Mouse (Mus musculus) ovary, postnatal 10 days (tissue): ENCODE measurements around the gene Rpl11.
"Not testable (repeated sequence)": the region's sequence is repeated elsewhere in the genome, so short reads cannot be mapped to it uniquely, and the experiment has no call there.

ENCODE experiments used
- DNase-seq: peaks from one replicate; pipeline ENCODE4 v3.0.0; 2022; ENCODE audit warnings: low spot score

Rpl11 gene

DNA sequence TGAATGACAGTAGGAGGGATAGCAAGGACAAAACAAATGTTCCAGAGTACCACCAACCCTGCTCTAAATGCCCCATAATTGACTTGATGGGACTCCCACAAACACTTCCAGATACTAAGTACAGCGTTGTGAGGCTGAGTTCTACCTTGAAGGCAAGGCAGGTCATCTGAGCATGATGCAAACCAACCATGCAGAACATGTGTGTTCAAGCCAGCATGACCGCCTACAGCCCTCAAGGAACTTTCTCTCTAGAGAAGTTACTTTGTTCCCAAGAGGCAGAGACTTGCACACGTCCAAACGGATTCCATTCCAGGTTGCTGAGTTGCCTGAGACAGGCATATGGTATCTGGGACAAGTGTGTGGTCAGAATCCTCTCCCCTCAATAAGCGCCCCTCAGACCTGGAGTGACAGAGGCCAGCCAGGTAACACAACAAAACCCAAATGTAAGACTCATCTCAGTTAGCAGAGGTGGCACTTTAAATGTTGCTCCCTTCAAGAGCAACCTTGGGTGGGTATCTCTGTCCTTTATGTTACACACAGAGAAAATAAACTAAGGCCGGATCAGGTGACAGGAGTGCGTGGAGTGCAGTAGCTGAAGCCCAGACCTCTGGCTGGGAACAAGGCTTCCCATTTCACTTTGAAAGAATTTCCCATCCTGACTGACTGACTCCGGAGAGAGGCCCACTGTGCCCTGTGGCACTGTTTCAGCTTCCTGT lies 25.7 kb downstream of the Rpl11 start:
- no peak for DNase-seq

DNA sequence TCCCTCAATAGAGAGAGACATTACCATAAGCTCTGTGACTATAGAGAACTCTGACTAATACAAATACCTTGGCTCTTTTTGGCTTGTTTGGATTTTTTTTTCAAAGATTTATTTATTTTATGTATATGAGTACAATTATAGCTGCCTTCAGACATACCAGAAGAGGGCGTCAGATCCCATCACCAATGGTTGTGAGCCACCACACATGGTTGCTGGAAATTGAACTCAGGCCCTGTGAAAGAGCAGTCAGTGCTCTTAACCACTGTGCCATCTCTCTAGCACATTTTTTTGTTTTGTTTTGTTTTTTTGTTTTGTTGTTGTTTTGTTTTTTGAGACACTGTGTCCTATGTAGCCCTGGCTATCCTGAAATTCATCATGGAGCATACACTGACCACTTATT lies 27.9 kb downstream of the Rpl11 start:
- no peak for DNase-seq

DNA sequence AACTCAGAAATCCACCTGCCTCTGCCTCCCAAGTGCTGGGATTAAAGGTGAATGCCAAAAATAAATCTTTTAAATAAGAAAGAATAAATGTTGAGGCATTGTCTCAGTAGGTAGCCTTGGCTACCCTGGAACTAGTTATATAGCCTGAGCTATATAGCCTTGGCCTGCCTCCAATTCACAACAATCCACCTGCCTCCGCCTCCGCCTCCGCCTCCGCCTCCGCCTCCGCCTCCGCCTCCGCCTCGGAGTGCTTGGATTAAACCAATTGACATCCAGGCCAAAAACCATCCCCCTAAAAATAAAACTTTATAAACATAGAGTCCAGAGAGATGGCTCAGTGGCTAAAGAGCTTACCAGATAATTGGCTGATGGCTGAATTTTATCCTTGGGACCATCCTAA lies 30.3 kb downstream of the Rpl11 start:
- no peak for DNase-seq

DNA sequence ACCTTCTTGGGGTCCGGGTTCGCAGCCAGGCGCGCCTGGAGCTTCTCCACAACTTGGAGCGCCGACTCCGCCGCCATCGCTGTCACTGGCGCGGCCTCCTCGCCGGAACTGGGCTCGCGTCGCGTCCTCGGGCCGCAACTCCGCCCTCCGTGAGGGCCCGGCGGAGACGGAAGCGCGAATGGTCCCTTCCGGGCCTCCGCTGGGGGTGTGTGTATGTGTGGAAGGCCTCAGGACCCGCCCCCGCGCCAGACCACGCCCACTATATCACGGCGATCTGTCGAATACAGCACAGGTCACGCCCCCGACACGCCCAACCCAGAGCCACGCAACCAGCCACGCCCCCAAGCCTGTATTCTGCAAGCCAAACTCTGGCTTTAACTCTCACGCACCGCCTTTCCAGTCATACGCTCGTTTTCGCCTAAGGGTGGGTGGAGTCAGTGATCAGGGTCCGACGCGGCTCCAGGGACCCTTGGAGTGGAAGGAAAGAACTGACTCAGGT lies 31.6 kb downstream of the Rpl11 start, which contains the start of gene Eloa:
Eloa (minus strand) TSS at position 215 of the 499 bp plus-strand sequence.
- peak; percentile 92 for DNase-seq

DNA sequence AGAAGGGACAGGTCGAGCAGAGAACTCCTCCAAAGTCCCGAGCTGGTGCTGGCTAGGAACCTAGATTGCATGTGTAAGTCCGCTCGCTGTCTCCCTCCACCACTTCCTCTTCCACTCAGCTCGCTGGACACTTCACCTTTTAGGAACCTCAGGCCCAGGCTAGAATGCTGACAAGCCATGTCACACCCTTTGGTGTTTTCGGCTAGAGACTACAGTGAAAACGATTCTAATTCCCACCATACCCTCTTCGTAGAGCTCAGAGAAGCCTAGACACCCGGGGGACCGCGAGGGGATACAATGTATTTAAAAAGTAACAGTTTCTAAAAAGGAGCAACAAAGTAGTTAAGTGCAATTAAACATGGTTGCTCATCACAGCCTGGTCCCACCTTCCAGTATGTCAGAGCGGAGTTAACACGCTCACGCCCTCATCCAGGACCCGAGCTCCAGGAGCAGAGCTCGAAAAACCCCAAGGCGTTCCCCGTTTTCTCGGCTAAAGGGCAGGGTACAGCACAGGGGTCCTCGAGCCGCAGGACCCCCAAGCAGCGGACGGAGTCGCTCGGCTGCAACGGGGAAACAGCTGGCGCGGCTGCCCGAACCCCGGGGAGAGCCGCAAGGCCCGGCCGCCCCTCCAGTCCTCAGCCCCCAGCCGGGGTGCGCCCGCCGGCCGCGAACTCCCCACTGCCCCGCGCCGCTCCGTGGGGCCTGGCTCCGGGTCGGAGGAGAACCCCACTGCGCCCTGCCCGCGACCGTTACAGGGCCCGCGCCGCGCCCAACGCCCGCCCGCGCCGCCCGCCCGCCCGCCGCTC lies 32.3 kb downstream of the Rpl11 start:
- DNase-seq = no peak

DNA sequence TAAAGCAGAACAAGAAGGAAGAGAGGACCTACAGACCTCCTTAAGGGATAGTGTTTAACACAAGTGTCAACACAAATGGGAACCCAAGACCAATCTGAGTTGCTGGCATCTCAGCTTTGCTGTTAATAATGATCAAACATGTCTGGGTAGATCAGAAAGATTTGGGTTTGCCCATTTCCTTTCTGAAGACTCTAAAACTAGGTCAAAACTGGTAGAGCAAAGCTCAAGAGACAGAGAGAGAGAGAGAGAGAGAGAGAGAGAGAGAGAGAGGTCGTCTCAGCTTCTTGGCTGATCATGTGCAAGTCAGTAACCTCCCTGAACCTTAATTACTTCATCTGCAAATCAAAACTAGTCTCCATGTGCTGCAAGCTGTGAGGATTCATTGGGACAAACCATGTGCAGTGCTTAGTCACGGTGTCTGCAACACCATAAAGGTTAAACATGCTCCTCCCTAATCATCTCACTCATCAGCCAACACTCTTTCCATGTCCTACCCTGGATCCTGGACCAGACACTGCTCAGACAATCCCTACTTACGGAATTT lies 37.1 kb downstream of the Rpl11 start:
- no peak for DNase-seq

DNA sequence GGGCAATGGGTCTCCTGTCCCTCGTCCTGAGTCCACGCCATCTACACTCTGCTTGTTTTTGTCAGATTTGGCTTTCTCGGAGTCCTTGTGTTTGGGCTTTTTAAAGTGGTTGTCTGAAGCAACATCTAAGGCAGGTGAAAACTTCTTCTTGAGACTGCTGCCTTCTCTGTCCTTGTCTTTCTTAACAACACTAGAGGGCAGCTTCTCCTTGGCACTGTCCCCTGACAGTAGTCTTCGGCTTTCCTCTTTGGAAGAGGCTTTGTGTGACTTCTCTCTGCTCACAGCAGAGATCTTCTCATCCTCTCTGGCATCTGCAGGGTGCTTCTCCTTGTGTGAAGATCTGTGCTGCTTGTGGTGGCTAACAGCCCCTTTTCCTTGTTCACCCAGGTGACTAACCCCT lies 42.6 kb downstream of the Rpl11 start:
- no peak for DNase-seq

DNA sequence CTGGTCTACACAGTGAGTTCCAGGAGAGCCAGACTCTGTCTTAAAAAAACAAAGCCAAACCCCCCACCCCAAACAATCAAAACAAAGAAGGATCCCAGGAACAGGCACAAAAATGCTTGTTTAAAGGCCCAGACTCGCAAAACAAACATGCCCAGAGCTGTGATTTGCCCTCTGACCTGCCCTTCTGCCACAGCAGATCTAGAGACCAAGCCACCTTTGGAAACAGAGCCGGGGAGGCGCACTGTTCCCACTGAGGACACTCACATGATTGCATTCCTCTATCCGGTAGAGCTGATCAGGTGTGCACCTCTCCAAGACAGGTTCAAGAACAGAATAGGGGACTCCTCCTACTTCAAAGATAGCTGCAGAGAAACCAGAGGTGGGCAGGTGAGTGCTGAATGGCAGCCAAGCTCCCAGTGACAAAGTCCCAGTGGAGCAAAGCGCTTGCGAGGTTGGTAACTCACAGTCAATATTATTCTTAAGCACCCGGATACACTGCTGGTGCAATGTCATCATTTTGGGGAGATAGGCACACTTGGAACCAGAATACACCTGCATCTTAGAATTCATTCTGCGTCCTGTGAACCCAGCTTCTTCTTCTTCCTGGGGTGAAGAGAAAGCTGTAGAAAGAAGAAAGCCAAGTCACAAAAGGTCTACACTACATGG lies 44.3 kb downstream of the Rpl11 start:
- DNase-seq = no peak

DNA sequence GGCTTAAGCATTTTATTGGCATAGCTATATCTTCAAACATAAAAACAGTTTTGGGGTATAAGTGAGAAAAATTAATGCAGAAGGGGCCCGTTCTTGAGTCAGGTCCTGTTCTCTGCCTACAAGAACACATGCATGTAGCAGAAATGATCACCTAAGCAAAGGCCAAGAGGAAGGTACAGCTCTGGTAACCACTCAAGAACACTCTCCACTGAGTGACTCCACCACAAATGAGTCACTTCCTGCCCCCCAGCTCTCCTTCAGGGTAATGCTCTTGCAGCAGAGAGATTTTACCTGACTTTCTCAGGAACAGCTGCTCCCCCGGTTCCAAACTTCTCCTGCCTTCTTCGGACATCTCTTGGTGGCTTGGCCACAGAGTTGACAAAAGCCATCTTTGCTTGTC lies 46.4 kb downstream of the Rpl11 start:
- no peak for DNase-seq

DNA sequence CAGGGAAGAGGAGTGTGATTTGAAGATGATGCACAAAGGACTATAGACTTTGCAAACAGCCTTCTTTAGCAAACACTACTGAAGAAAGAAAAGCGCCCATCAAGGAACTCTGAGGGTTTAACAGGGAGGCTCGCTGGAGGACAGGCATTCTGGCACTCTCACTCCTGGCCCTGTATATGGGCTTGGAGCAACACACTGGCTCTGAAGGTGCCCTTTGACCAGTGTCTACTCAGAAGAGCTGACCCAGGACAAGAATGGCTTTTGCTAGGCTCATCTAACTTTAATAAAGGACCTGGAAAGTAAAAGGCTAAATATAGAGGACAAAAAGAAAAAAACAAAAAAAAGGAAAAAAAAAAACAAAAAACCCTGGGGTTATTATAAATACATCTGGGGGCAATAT lies 48.3 kb downstream of the Rpl11 start:
- no peak for DNase-seq

DNA sequence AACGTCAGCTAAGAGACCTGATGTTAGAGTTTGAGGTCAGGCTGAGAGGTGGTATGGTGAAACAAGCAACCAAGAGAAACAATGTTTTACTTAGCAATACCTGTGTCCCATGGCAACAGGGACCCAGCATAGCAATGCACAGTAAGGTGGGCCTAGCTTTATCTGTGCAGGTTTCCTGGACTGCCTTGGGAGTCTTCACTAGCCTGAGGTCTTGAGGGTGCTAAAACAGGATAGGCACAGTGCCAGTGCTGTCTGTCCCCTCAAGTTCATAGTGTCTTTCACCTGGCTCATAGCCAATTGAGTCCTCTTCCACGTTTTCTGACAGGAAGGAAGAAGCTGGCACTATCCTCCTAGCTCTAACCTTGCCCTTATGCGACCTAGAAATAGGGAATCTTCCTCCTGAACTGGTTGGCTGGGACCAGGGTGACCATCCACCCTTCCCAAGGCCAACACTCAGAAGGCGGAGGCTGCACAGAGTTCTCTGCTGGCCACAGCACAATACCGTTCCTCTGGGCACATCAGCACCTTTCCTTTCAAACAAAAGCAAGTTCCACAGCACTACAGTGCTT lies 49.0 kb downstream of the Rpl11 start:
- no peak for DNase-seq

DNA sequence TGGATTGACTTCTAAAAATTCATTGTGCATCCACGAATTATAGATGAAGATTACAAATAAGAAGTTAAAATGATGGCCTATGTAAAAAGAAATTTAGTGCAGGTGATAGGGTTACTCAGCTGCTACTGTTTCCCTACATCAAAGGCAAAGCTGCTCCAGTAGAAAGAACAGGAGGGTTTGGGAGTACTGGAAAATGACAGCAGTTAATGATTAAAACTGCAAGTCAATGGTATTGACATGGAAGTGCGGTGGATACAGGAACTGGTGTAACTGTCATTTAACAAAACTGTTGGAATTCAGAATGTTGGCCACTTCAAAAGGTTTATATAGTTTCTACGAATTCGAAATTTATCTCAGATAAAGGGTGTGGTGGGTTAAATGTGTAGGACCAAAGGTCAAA lies 58.1 kb downstream of the Rpl11 start:
- no peak for DNase-seq

DNA sequence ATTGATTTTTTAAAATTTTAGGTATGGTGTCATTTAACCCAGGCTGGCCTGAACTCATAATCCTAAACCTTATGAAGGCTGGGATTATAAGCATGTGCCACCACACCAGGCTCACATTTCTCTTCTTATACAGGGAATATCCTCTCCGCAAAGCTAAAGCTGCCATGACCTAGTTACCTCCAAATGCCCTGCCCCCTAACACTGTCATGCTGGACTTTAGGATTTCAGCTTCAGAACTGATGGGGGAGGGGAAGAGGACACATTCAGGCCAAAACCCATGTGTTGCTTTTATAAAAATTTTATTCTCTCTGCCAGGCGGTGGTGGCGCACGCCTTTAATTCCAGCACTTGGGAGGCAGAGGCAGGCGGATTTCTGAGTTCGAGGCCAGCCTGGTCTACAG lies 59.3 kb downstream of the Rpl11 start:
- DNase-seq = no peak

DNA sequence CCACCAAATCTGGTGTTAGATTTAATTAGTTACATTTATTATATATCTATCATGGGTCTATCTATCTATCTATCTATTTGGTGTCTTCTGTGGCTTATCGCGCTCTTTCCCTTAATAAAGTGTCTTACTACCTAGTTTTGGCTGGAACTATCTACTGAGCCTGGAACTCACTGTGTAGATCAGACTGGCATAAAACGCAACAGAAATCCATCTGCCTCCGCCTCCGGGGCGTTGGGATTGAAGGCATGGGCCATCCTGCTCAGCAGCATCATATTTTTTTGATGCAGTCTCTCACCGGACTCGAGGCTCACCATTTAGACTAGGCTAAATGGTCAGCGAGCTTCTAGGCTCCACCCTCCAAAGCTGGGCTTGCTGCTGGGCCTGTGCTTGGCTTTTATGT lies 65.5 kb downstream of the Rpl11 start:
- no peak for DNase-seq

DNA sequence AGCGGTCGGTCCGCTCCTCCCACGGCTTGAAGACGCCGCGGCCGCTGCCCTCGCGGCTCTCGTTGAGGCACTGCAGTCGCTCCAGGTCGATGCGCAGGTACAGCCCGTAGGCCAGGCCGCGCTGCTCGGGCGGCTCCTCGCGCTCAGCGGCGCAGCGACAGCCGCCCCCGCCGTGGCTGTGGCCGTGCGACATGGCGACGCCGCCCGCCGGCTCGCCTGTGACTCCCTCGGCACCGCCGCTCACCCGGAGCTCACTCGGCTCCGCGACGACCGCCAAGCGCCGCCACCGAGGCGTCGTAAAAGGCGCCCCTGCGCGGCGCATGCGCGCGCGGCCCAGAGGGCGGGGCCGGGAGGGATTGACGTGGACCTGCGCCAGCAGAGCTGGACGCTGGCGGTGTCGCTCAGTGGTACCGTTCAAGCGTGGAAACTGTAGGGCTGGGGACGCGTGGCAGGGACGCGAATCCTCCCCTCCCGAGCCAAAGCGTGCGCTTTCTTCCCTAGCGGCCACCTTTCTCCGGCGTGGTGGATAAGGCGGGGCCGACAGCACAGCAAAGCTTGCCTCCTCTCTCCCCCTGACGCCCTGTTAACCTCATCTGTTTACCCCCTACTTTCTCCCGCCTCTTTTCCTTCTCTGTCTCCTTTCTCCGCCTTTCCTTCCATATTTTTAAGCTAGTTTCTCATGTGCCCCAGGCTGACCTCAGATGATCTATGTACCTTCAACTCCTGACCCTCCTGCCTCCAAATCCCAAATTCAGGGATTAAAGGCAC lies 66.1 kb downstream of the Rpl11 start, which contains the start of gene Pithd1:
Pithd1 (minus strand) TSS at position 322 of the 768 bp plus-strand sequence.
- peak; percentile 92 for DNase-seq

DNA sequence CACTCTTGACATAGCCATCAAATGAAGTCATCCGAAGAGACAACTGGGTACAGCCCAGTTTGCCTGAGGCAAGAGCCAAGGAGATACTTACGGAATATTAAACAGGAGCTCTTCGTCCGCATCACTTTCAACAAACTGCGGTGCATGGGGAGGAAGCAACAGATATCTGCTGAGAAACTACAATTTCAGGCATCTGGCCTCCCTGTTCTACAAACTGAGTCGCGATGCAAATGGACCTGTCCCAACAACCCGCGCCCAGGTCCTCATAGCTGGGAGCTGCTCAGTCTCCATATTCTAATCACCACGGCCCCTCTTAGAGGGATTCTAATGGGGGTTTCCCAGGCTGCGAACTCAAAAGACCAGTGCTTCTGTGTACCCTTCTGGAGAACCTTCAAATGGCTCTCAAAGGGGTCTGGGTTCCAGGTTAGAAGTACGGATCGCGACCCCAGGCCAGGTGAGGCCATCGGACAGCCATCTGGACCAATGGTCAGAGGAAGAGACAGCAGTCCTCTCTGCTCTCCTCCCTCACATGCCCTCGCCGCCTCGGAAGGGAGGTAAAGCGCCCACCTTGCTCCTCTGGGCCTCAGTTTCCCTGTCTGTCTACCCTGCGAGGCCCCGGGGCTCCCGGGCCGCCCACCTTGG lies 66.8 kb downstream of the Rpl11 start:
- DNase-seq = no peak

DNA sequence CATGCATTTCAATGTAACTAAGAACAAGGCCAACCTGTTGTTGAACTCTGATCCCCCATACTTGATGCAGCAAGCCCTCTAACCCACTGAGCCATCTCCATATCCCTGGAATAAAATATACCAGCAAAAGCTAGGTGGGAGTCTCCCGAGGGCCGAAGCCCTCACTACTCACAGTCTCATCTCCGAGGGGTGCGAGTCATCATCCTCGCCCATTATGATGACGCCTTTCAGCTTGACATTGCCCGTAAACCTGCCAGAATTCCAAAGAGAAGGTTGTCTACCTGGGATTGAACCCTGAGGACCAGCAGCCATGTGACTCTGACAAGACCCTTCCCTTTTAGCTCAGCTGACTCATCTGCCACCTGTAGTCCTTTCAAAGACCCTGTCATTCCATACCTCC lies 67.5 kb downstream of the Rpl11 start:
- DNase-seq = no peak

DNA sequence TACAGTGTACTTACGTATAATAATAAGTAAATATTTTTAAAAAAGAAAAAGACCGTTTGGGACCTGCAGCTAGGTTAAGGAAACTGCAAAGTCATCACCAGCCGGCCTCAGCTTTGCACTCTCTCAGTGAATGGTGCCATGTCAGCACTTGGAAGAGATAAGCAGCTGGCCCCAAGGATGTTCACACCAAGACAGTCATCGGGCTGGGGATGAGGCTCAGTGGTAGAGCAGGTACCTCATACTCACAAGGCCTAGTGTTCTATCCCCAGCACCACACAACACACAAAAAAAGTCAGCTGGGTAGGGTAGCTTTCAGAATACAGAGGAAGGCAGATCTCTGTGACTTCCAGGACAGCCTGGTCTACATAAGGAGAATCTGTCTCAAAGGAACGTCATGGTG lies 68.0 kb downstream of the Rpl11 start:
- DNase-seq = no peak

DNA sequence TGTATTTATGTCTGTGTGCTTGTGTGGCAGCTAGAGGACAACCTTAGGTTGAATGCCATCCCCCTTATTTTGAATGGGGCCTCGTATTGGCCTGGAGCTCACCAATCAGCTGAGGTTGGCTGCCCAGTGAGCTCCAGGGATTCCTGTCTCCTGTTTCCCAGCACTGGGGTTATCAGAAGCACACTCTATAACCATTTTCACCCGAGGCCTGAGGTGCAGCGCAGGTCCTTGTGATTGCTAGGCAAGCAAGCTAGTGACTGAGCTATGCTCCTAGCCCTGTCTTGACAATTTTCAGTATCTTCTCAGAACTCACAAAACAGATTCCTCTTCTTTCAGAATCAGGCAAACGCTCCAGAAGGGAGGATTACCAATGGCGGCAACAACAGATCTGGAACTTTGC lies 68.7 kb downstream of the Rpl11 start:
- no peak for DNase-seq

DNA sequence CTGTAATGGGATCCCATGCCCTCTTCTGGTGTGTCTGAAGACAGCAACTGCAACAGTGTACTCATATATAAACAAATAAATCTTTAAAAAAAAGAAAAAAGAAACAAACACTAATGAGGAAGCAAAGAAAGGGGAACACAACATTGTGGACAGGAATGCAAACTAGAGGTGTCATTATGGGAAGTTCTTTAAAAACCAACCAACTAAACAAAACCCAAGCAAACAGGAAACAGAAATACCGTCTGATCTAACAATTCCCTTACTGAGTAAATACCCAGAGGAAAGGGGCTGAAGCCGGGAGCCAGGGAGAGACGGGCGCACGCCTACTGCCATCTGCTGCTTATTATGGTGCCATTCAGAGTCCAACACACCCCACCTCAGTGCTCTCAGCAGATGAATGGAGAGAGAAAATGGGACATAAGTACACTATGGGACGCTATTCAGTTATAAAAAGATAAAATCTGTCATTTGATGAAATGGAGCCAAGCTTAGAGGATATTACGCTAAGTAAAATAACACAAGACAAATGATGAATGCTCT lies 71.6 kb downstream of the Rpl11 start:
- no peak for DNase-seq

DNA sequence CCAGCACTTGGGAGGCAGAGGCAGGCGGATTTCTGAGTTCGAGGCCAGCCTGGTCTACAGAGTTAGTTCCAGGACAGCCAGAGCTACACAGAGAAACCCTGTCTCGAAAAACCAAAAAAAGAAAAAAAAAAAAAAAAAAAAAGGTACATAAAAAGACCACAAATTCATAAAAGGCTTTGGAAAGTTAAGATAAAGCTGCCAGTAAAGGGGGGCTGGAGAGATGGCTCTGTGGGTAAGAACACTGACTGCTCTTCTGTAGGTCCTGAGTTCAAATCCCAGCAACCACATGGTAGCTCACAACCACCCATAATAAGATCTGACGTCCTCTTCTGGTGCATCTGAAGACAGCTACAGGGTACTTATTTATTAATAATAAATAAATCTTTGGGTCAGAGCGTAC lies 73.0 kb downstream of the Rpl11 start:
- not testable (repeated sequence) for DNase-seq
